Mouse (Mus musculus) olfactory bulb, adult 2 months (tissue): Measurements from ENCODE around the gene Khk.

Experiments used
- CTCF ChIP-seq: fragments of 200-500 bp; IDR thresholded peaks from 2 replicates; pipeline ENCODE4 v1.5.1; 2012; ENCODE audit warnings: low read depth, mild to moderate bottlenecking, low read length, moderate library complexity; ENCODE audit not compliant: insufficient read depth
- POLR2A ChIP-seq: fragments of 200-500 bp; IDR thresholded peaks from 2 replicates; pipeline ENCODE4 v1.6.1; 2012; ENCODE audit warnings: mild to moderate bottlenecking, low read depth, low read length, moderate library complexity; ENCODE audit not compliant: insufficient read depth

- TF ChIP-seq POLR2A, result no peak
- no peak for TF ChIP-seq CTCF
Measured at GRCm38 (mm10) chr5:30909863-30910262, 11.4 kb upstream of the Khk start.
